Mouse (Mus musculus) Muller cell, postnatal 12 days (primary cell): Measurements from ENCODE around the gene Miga1.

Experiments
- DNase-seq: peaks from one replicate; pipeline ENCODE4 v3.0.0-alpha.2; 2015; ENCODE audit errors: inconsistent ontology term

The Miga1 gene

DNA sequence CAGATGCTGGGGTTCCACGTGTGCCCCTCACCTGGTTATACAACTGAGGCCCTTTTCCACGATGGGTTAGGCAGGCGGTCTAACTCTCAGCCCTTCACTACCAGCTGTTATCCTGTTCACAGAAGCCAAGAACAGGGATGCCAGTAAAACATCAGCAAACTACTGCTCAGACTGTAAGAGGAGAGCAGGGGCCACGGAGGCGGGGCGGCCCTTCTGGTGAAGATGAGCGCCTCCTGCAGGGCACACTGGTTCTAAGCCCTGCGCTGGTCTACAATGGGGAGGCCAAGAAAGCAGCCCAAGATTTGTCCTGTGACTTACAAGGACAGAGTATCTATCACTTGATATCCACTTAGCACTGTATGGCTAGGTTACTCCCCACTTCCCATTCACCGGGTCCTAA is 52.4 kb downstream of the Miga1 start:
- DNase-seq = no peak

DNA sequence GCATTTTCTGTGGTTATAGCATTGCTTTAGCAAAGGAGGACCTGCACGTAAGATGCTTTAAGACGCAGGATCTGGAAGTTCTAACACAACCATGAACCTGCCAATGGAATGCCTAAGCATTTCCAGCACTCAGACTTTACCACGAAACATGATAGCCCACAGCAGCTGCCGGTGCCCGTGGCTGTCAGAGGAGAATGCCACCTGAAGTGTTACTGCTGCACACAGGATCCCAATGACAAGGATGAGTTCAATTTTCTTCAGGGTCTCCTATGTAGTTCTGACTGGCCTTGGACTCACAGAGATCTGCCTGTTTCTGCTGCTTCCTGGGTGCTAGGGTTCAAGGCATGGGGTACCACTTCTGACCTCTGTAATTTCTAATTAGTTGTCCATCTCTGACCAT is 55.4 kb downstream of the Miga1 start:
- DNase-seq = no peak

DNA sequence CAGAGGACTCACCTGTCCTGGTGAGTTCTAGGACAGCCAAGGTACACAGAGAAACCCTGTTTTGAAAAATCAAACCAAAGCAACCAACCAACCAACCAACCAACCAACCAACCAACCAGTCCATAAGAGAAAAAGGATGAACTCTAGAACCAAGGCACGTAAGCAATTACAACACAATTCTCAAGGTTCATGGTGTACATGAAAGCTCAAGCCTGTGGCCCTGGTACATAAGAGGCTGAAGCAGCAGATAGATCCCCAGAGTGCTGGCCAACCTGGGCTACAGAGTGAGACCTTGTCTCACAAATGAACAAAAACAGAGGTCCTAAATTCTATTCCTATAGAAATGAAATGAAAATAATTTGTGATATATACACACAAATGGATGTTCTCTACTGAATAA is 55.9 kb downstream of the Miga1 start:
- DNase-seq = no peak

DNA sequence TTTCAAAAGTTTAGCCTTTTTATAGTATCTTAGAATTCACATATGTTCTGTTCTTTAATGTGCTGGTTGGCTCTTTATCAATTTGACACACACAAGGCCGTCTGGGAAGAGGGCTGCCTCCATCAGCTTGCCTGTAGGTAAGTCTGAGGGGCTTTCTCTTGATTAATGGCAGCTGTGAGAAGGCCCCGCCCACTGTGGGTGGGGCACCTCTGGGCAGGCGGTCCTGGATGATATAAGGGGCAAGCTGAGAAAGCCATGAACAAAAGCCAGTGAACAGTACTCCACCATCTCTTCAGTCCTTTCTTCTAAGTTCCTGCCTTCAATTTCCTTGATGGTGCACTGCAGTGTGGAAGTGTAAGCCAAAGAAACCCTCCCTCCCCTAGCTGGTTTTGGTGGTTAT is 58.1 kb downstream of the Miga1 start:
- DNase-seq = no peak

DNA sequence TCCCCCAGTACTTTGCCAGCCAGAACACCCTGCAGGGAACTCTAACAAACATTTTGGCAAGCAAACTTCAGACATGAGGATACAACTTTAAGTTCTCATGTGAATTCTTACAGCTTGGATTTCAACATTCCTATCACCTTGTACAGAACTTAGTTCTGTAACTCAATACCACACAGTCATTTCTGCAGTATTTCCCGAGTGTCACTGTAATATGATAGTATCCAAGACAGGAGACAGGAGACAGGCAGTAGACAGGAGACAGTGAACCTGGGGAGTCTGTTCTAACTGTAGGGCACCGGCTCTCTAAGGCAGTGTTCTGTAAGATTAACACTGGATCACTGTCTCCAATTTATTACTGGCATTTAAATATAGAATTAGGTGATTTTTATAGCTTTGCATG is 61.8 kb downstream of the Miga1 start:
- DNase-seq = no peak

DNA sequence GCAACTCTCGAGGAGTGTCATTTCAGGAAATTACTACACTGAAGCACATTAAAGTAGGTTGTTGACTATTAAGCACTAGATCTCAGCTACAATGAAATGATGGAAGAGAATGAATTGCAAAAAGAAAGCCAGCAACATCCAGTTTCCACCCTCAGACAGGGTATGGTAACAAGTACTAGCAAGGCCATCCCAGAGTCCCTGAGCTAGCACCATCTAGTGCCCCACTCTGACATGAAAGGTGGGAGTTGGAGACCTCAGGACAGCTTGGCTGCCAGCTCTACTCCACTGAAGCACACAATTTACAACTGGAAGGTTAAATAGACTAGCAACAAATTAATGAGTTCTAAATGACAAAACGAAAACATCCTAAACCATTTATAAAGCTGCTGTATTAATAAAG is 62.3 kb downstream of the Miga1 start:
- DNase-seq = no peak

DNA sequence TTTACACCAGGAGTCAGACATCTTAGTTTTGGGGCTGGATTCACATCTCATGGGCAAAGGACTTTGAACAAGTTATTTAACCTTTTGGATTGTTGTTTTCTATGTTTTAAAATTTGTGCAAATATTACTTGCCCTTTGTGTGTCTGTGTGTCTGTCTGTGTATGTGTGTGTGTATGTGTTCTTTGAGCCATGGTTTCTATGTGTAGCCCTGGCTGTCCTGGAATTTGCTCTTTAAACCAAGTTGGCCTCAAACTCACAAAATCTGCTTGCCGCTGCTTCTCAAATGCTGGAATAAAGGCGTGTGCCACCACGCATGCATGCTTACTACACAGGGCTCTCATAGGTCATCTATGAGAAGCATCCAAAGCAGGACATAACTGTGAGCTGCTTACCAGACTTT is 63.3 kb downstream of the Miga1 start:
- DNase-seq = no peak

DNA sequence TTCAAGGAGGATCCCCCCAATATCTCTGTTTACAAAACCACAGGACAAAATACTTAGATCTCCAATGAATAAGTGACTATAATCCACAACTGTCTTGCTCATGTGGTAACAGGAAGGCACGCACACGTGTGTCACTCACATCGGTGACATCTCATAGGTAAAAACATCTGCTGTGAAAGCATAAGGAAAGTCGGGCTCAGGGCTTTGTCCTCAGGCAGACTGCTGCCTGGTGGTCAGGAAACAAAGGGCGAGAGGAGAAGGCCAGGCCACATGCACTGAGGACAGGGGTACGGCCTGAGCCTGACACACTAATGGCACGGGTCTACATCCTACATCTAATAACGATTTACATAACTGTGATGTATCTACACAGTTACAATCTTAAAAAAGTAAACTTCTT is 65.2 kb downstream of the Miga1 start:
- no peak for DNase-seq

DNA sequence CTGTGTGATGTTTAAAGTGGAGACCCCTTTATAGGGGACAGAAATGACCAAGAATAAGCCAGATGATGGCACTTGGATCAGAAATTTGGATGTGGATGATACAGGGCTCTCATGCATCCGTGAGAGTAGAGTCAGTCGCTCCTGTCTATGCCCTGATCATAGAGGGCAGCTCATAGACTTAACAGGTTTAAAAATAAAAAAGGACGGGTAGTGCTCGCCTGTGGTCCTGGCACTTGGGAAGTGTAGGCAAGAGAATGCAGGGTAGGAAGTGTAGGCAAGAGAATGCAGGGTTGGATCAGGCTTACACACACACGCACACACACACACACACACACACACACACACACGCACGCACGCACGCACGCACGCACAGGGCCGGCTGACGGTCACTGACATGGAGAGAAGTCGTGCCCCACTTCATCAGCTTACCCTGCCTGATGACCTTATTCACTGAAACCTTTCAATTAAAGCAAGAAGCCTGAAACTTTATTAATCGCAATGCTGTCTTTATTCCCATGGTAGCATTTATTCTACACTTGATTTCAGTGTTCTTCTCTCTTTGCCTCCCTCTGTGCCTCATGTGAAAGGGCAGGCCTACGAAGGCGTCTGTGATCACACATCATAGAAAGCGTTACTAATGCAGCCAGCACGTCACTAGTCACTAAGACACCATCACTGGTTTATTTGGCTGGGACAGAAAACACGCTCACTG is 67.1 kb downstream of the Miga1 start:
- no peak for DNase-seq

DNA sequence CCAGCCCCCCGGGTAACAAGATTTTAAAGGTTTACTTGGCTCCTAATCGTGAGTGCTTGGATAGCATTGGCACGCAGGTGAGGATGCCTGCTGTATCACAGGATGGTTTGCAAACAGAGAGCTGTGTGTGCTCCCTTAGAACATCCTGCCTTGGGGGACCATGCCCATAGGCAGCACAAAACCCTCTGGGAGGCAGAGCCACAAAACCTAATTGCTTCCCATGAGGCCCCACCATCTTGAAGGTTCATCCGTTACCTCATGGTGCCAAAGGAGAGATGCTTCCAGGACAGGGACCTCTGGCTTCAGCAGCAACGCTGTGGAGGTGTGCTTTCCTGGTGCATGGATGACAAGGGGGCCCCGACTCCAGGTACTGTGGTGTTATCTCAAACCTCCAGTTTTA is 68.3 kb downstream of the Miga1 start:
- no peak for DNase-seq

DNA sequence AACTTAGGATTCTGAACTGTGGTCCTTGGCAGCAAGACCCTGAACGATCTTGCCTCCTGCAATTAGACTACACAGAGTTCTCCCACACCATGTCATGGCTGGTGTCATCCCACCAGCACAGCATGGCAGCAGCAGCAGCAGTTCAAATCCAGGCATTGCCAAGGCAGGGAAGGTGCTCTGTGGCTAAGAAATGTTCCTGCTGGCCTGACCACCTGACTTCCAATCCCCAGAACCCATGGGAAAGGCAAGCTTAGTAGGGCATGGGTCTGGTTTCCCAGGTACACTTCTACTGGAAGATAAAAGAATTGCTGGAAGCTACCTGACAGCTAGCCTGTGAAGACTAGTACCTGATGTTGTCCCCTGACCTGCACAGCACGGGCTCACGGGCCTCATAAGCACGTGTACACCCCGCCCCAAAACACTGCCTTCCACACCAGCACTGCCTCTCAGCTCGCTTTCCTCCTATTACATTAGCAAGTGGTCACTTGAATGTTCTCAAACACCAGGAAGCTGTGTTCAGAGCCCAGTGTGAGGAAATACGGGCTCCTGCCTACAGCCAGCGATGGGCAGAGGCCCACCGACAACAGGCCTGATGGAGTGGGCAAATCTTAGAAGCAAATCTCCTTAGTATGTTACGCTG is 69.0 kb downstream of the Miga1 start:
- no peak for DNase-seq

DNA sequence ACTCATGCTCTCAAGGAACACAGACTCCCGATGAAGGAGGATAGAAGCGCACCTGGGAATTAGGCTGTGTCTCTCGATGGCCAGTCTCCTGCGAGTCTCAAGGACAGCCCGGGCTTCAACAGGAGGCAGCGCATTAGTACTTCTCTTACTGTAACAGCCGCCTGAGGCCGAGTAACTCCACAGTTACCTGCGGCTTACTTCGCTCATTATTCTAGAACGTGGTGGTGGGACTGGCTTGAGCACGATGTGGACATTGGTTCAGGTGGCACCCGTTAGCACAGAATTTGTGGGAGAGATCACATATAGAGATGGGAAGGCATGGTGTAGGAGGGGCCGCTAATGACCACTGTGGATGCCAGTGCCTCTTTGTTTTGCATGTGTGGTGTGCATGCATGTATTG is 72.1 kb downstream of the Miga1 start:
- no peak for DNase-seq

DNA sequence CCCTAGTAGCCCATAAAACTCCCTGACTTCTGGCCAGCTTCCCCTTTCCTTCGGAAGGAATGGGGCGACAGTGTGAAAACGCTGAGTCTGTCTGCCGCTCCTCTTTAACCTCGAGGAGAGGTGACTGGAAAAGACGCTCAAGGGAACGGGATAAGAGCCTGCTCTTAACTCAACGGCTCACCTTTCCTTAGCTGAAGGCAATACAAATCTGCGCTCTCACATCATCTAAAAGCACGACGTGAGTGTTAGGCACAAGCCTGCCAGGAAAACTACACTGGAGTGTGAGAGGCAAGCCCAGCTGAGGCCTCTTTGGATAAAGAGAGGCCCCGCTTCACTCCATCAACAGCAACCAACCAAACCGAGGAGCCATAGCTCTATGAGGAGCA is 74.2 kb downstream of the Miga1 start, which contains the start of gene Nexn:
TSS of gene Nexn (minus strand) at position 315 of the 386 bp plus-strand sequence.
- no peak for DNase-seq

DNA sequence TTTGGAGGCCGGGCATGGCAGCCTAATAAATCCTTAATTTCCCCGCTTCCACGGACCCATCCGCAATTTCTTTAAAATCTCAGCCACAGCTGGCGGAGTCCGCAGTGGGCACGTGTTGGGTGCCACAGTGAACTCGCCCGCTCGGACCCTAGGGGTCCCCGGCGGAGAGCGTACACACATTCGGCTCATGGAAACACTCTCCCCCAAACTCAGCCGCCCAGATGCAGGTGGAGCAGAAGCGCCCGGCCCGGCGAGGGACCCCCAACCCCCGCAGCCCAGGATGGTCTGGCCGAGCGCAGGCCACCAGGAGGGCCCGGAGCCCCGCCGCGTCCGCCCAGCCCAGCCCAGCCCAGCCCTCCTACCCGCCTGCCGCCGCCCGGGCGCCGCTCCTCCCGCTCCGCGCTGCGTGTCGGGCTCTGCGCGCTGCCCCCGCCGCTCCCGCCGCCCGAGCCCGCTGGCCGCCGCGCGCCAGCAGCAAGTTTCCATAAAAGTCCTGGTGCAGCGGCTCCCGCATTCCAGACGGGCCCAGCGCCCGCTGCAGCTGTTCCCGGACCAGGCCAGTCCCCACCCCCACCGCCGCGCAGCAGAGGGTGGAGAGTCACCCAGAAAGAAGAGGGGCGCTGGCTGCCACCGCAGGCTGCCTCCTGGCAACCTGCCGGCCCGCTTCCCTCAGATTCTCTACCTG is 74.7 kb downstream of the Miga1 start:
- DNase-seq = peak; percentile 89

DNA sequence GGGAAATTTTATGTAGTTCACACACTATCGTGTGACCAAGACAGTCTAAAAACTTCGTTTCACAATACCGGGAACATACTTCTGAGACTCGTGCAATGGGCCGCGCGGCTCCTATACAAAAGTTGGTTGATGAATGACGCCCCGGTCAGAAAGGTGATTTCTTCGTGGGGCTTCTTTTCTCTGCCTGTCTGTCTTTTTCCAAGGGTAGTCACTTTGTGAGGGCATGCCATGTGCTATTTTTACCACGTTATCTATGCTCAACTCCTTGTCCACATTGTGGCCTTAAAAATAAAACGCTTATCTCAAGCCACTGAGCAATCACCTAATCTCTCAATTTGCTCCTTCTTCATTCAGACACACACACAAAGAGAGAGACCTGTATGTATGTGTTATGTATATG is 75.4 kb downstream of the Miga1 start:
- DNase-seq = no peak

DNA sequence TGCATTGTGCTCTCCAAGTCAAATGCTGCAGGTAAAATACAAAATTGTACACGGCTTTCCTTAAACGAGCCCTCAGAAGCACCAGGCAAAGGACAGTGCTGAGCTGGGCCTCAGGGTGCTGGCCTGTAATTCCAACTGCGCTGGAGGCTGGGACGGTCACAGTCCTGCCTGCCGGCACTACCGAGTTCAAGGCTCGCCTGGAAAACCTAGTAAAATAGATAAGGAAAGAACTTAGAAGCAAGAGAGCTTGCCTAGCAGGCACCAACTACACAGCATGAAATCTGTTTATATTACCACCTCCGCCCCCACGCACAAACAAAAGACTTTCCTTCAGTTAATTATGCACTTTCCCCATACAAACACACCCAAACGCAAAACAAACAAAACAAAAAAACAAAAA is 75.8 kb downstream of the Miga1 start:
- DNase-seq = no peak

DNA sequence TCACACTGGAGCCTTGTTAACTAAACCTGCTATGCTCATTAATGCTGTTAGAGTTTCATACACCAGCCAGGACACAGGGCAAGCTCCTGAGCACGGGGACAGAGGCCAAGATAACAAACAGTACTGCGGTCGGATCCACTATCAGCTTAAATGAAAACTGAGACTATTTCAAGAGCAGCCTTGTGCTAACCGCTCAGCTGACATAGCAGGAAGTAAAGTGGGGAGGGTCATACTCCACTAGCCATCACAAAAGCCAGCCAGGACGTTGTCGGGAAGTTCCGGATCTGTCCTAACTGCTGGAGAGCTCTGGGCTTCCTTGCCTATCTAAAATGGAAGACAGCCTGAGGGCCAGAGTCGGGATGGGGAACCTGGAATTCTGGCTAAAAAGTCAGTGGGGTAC is 78.3 kb downstream of the Miga1 start:
- no peak for DNase-seq

DNA sequence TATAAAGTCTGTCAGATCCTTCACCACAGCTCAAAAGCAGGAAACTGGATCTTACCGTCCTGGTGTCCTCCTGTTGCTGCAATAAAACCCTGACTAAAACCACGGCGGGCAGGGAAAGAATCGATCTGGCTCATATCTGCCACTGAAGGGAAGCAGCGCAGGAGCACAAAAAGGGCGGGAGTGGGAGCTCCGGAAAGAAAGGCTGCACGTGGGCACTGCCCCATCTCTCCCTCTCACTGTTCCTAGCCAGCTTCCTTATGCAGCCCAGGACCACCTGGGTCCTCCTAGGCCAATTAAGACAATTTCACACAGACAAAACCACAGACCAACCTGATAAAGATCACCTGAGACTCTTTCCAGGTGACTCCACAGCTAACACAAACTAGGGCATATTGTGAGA is 78.8 kb downstream of the Miga1 start:
- DNase-seq = no peak

DNA sequence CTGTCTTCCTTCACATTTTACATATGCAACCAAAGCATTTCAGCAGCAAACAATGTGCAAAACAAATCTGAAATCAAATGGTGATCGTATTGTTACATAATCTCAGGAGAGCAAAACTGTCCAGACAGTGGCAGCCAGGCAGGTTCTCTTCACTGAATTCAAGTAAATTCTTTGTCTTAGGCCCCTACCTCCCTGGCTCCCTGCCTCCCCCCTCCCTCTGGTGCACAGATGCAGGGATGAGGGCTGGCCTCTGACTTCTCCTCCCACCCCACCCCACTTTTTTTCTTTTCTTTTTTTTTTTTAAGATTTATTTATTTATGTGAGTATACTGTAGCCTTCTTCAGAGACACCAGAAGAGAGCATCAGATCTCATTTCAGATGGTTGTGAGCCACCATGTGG is 79.8 kb downstream of the Miga1 start:
- no peak for DNase-seq

DNA sequence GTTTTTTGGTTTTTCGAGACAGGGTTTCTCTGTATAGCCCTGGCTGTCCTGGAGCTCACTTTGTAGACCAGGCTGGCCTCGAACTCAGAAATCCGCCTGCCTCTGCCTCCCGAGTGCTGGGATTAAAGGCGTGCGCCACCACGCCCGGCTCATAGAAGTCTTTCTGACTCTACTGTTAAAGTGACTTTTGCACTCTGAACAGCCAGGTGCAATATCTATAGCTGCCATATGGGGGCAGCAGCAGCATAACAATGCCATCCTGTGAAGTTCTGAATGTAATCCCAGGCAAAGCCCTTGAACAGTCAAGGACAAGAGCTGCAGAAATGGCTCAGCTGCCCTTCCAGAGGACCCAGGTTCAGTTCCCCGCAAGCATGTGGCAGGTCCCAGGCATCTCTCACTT is 80.8 kb downstream of the Miga1 start:
- DNase-seq = peak; percentile 52

DNA sequence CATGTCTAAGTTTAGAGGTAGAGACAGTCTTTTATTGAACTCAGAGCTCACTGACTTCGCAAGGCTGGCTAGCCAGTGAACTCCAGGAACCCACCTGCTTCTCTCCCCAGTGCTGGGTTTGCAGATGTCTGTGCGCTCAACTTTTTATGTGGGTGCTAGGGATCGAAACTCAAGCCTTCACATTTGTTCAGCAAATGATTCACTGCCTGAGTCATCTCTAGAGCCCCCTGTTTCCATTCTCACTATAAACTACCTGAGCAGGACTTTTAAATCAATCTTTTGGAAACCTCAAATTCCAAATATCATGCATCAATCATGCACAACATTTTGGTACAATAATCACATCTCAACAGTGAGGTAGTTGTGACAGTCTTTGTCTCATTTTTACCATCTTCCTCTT is 82.7 kb downstream of the Miga1 start:
- no peak for DNase-seq

DNA sequence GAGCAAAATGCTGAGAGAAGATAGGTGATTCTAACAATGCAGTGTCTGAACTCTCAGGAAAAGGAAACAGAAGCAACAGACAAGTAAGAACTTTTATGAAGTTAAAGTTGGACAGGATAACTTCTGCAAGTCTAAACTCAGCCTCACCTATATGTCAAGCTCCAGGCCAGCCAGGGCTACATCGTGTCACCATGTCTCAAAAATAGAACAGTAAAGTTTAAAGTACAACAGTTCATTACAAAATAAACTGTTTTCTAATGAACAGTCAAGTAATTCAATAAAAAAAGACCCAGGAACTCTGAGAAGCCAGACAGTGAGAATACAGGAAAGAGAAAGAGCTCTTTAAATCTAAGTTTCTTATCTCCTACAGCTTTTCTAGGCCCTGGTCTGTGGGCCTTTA is 89.7 kb downstream of the Miga1 start:
- DNase-seq = no peak

DNA sequence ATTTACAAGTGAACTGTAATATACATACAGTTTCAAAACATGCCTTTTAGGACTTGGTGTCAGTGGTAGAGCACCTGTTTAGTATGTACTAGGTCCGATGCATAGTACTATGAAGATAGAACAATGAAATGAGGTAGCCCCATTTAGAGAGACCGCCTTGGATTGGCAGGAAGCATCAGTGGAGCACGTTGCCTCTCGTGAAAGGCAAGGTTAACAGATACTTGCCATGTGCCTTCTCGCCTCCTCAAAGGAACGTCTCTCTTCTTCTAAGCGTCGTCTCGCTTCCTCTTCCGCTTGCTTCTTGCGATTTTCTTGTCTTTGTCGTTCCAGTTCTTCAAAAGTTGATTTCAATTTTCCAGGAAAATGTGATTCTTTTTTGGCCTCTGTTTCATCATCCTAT is 92.5 kb downstream of the Miga1 start:
- no peak for DNase-seq
